Mouse (Mus musculus): ENCODE data around the gene Zcchc3. TPM values are rescaled to one million over a fixed set of nuclear protein-coding genes. Genes with fewer than 3 reads are reported as not detected.

Gene Zcchc3
- 1.3 and 1.4 TPM in 2 replicates for polyA plus RNA-seq (2012; rRNA removed)

GRCm38 (mm10) chr2:152414591-152415165, at the start of gene Zcchc3:
Zcchc3 (minus strand) TSS chr2:152415027.

GRCm38 (mm10) chr2:152415287-152415686, 460 bp upstream of the Zcchc3 start, which contains the start of gene 6820408C15Rik:
6820408C15Rik (plus strand) TSS chr2:152415587.

GRCm38 (mm10) chr2:152397680-152398435, 17.0 kb downstream of the Zcchc3 start, which contains the start of gene Sox12:
Sox12 (minus strand) TSS chr2:152398063.

GRCm38 (mm10) chr2:152376345-152376741, 38.5 kb downstream of the Zcchc3 start, which contains the start of gene Nrsn2:
Nrsn2 (minus strand) TSS chr2:152376638.

Other genes with a start within 250 kb of the Zcchc3 start
- 3.2 and 4.5 TPM in 2 replicates for gene Csnk2a1, start 188.2 kb downstream of the Zcchc3 start, polyA plus RNA-seq (2012; rRNA removed)
- gene Tbc1d20, start 121.2 kb downstream of the Zcchc3 start, polyA plus RNA-seq (2012; rRNA removed), result 19.8 and 22.3 TPM in 2 replicates
- gene Rbck1, start 82.4 kb downstream of the Zcchc3 start, polyA plus RNA-seq (2012; rRNA removed), result 89.9 and 100 TPM in 2 replicates
- gene Trib3, start 71.0 kb downstream of the Zcchc3 start, polyA plus RNA-seq (2012; rRNA removed), result 1.5 and 3.1 TPM in 2 replicates
- 0.22 and 0.56 TPM in 2 replicates for gene Nrsn2, start 38.4 kb downstream of the Zcchc3 start, polyA plus RNA-seq (2012; rRNA removed)
- gene Sox12, start 17.0 kb downstream of the Zcchc3 start, polyA plus RNA-seq (2012; rRNA removed), result 3.7 and 4.3 TPM in 2 replicates
- gene 6820408C15Rik, start 560 bp upstream of the Zcchc3 start, polyA plus RNA-seq (2012; rRNA removed), result 0.26 TPM in 1 of 2 replicates, not detected in the other
- 0.23 TPM in 1 of 2 replicates, not detected in the other for gene Defb23, start 49.6 kb upstream of the Zcchc3 start, polyA plus RNA-seq (2012; rRNA removed)
- gene Defb20, start 62.0 kb upstream of the Zcchc3 start, polyA plus RNA-seq (2012; rRNA removed), result 1.2 TPM in 1 of 2 replicates, not detected in the other
- 0.31 TPM in 1 of 2 replicates, not detected in the other for gene Defb22, start 75.1 kb upstream of the Zcchc3 start, polyA plus RNA-seq (2012; rRNA removed)
- not detected in 2 replicates for gene Defb26, start 96.7 kb upstream of the Zcchc3 start, polyA plus RNA-seq (2012; rRNA removed)
- gene Defb28, start 103.2 kb upstream of the Zcchc3 start, polyA plus RNA-seq (2012; rRNA removed), result 0.39 TPM in 1 of 2 replicates, not detected in the other
- not detected in 2 replicates for gene Defb29, start 125.1 kb upstream of the Zcchc3 start, polyA plus RNA-seq (2012; rRNA removed)
- not detected in 2 replicates for gene Gm17416, start 154.3 kb upstream of the Zcchc3 start, polyA plus RNA-seq (2012; rRNA removed)
- not detected in 2 replicates for gene Defb21, start 157.7 kb upstream of the Zcchc3 start, polyA plus RNA-seq (2012; rRNA removed)
- gene Defb19, start 165.3 kb upstream of the Zcchc3 start, polyA plus RNA-seq (2012; rRNA removed), result not detected in 2 replicates
- gene Defb45, start 184.4 kb upstream of the Zcchc3 start, polyA plus RNA-seq (2012; rRNA removed), result not detected in 2 replicates
- gene Defb36, start 189.3 kb upstream of the Zcchc3 start, polyA plus RNA-seq (2012; rRNA removed), result not detected in 2 replicates
- 3.2 TPM in 1 of 2 replicates, not detected in the other for gene Defb25, start 208.0 kb upstream of the Zcchc3 start, polyA plus RNA-seq (2012; rRNA removed)
- 6.7 and 10.2 TPM in 2 replicates for gene Rem1, start 211.9 kb upstream of the Zcchc3 start, polyA plus RNA-seq (2012; rRNA removed)

Measured in stomach, adult 2 months (tissue).